Mouse (Mus musculus) midbrain, postnatal 0 days (tissue): ENCODE data around the gene Dcps. TPM values are rescaled to one million over a fixed set of nuclear protein-coding genes. Genes with fewer than 3 reads are reported as not detected.

Experiments used
- ATAC-seq: fragments of 200-750 bp; cut with Nextera tagmentation; 2 replicates; pipeline ENCODE4 v1.8.0; 2017; ENCODE audit warnings: moderate number of reproducible peaks, mild to moderate bottlenecking, moderate TSS enrichment, moderate library complexity; ENCODE audit not compliant: low FRiP score
- DNase-seq: peaks from one replicate; pipeline ENCODE4 v3.0.0-alpha.2; 2015; ENCODE audit warnings: low spot score
- H3K27ac ChIP-seq: fragments of 300-500 bp; sonication (generic); 2 replicates; pipeline ENCODE4 v1.5.1; 2014; ENCODE audit warnings: low read depth, mild to moderate bottlenecking, low read length, mixed read lengths
- H3K27me3 ChIP-seq: fragments of 300-500 bp; sonication (generic); 2 replicates; pipeline ENCODE4 v1.6.1; 2014; ENCODE audit warnings: low read length, control low read depth, mixed read lengths; ENCODE audit not compliant: insufficient read depth
- H3K36me3 ChIP-seq: fragments of 300-500 bp; sonication (generic); 2 replicates; pipeline ENCODE4 v1.6.1; 2014; ENCODE audit warnings: low read length, control low read depth, mixed read lengths; ENCODE audit not compliant: insufficient read depth
- H3K4me1 ChIP-seq: fragments of 300-500 bp; sonication (generic); 2 replicates; pipeline ENCODE4 v1.6.1; 2014; ENCODE audit warnings: mild to moderate bottlenecking, control low read depth, antibody characterized with exemption, low read length, mixed read lengths; ENCODE audit not compliant: insufficient read depth
- H3K4me2 ChIP-seq: fragments of 300-500 bp; sonication (generic); 2 replicates; pipeline ENCODE4 v1.6.1; 2014; ENCODE audit warnings: low read depth, mild to moderate bottlenecking, low read length, mixed read lengths; ENCODE audit not compliant: poor library complexity, severe bottlenecking
- H3K4me3 ChIP-seq: fragments of 300-500 bp; sonication (generic); 2 replicates; pipeline ENCODE4 v1.5.1; 2014; ENCODE audit warnings: low read depth, mild to moderate bottlenecking, low read length, moderate library complexity
- H3K9ac ChIP-seq: fragments of 300-500 bp; sonication (generic); replicated peaks from 2 replicates; pipeline ENCODE4 v1.6.1; 2014; ENCODE audit warnings: mild to moderate bottlenecking, low read length, moderate library complexity, mixed read lengths; ENCODE audit not compliant: poor library complexity, severe bottlenecking
- H3K9me3 ChIP-seq: fragments of 300-500 bp; sonication (generic); 2 replicates; pipeline ENCODE4 v1.6.1; 2016; ENCODE audit warnings: low read length, control low read depth
- CTCF ChIP-seq: IDR thresholded peaks from 2 replicates; pipeline ENCODE4 v1.5.1; 2016; ENCODE audit warnings: antibody characterized with exemption, mild to moderate bottlenecking
- WGBS: fragments of 180-500 bp; shearing (Covaris S2); extraction: QIAGEN DNeasy Blood & Tissue Kit; methylation state at CpG from one replicate; pipeline ENCODE4 v1.1.7; 2014; 5-methylcytosine and 5-hydroxymethylcytosine counted together
- polyA plus RNA-seq: library from polyadenylated mRNA; unstranded; fragments of >200 nt; fragmentation: Nextera tagmentation; extraction: Ambion mirVana; gene quantifications from 2 replicates; pipeline ENCODE4 v1.2.1, GENCODE M21; 2015
- total RNA-seq: library from RNA; depleted of rRNA; stranded (reverse); fragments of >200 nt; gene quantifications from 2 replicates; pipeline ENCODE4 v1.2.3, GENCODE M21; 2014

The Dcps gene
- total and polyA plus RNA-seq, 2 experiments from 2014 or later: 39.6 to 58.4 TPM

DNA sequence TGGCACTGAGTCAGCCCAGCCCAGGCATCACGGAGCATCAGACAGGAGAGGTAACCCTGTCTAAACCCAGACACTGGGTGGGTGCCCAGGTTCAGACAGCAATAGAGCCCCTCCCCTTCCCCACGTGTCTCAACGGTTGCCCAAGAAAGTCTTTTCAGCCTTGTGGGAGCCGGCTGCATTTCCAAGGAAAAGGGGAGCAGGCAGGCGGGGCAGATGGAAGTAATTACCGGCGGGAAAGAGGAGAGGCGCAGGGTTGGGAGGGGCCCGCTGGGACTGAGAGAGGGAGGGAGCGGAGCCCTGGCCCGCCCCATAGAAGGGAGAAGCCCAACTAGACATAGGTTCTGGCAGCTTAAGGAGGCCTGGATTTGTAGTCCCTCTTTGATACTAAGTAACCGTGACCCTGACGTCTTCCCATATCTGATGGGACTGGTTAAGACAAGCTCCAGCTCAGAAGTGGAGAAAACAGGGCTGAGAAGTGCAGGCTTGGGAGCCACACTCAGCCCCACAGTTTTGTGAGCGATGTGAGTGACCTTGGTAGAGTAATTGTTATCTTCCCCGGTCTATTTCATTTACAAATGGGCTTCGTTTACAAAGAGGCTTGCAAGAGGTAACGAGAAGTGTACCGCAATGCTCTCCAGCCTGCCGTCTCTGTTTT is 63.8 kb downstream of the Dcps start:
- no peak for TF ChIP-seq CTCF
- DNase-seq (no peak), ATAC-seq (no peak)
- Histone ChIP-seq H3K27me3 (no peaks in the 10 kb centered on the region), H3K9ac (no peak overlapping the region), H3K4me1 (peaks cover 6% of the 10 kb centered on the region), H3K4me2 (peak overlapping the region; percentile 12; the same call in 1 of the 2 replicates), H3K9me3 (no peaks in the 10 kb centered on the region), H3K36me3 (no peaks in the 10 kb centered on the region), H3K27ac (no peak overlapping the region), H3K4me3 (no peak overlapping the region)
- 35% methylated on average over 19 of the region's 19 CpGs for WGBS

GRCm38 (mm10) chr9:35111446-35111845 is 64.4 kb downstream of the Dcps start:
- Histone ChIP-seq H3K27ac (no peak overlapping the region), H3K36me3 (no peaks in the 10 kb centered on the region), H3K9me3 (no peaks in the 10 kb centered on the region), H3K4me1 (peaks cover 6% of the 10 kb centered on the region), H3K4me3 (no peak overlapping the region), H3K4me2 (no peak overlapping the region), H3K27me3 (no peaks in the 10 kb centered on the region), H3K9ac (no peak overlapping the region)
- no peak for TF ChIP-seq CTCF
- 85% methylated on average over 7 of the region's 7 CpGs for WGBS
- DNase-seq (no peak), ATAC-seq (no peak)

DNA sequence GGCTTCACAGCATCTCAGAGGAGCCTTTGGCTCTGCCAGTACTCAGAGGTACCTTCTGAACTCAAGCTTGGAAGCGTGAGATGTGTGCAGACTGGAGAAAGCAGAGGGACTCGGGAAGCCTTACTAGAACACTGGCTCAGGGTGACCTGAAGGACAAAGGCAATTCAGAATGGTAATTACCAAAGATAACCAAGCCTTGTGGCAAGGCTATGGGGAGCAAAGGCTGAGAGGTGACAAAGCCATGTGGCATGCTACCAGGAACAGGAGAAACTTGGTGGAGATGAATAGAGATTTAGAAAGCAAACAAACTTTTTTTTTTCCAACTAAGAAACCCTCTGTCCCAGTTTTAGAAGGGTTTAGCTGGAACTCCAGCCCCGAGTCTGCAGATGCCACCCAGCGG is 65.3 kb downstream of the Dcps start:
- ATAC-seq: no peak

DNA sequence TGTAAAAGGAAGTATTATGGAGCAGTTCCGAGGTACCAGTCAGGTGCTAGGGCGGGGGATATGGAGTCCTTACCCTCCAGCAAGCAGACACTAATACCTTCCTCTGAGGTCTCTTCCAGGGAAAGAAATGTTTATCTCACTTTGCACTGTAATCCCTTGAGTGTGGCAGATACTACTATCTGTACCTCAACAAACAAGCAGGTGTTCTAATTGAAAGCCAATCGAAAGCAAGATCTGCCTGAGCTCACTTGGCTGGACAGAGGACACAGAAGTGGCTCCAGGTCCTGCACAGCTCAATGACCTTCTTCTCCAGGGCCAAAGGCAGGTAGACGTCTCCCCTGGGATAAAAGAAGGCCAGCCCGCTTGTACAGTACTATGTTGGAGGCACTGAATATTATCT is 65.8 kb downstream of the Dcps start:
- no peaks in the 10 kb centered on the region for H3K9me3 ChIP-seq
- H3K36me3 ChIP-seq: no peaks in the 10 kb centered on the region
- H3K4me1 ChIP-seq: no peaks in the 10 kb centered on the region; the same call in 1 of the 2 replicates
- H3K27ac ChIP-seq: no peak overlapping the region
- DNase-seq: no peak
- no peak for ATAC-seq
- H3K4me3 ChIP-seq: no peak overlapping the region
- TF ChIP-seq CTCF: no peak
- H3K27me3 ChIP-seq: no peaks in the 10 kb centered on the region
- no peak overlapping the region for H3K9ac ChIP-seq
- H3K4me2 ChIP-seq: no peak overlapping the region
- 93% methylated on average over 5 of the region's 5 CpGs for WGBS

More for the DNA sequence above, 65.3 kb downstream of the Dcps start:
- H3K9me3 ChIP-seq: no peaks in the 10 kb centered on the region
- DNase-seq: no peak
- H3K9ac ChIP-seq: no peak overlapping the region
- TF ChIP-seq CTCF: no peak
- no peaks in the 10 kb centered on the region for H3K27me3 ChIP-seq
- H3K4me2 ChIP-seq: no peak overlapping the region
- H3K27ac ChIP-seq: no peak overlapping the region
- peaks cover under 1% of the 10 kb centered on the region; the same call in 1 of the 2 replicates for H3K4me1 ChIP-seq
- 82% methylated on average over 4 of the region's 4 CpGs for WGBS
- no peaks in the 10 kb centered on the region for H3K36me3 ChIP-seq
- H3K4me3 ChIP-seq: no peak overlapping the region

DNA sequence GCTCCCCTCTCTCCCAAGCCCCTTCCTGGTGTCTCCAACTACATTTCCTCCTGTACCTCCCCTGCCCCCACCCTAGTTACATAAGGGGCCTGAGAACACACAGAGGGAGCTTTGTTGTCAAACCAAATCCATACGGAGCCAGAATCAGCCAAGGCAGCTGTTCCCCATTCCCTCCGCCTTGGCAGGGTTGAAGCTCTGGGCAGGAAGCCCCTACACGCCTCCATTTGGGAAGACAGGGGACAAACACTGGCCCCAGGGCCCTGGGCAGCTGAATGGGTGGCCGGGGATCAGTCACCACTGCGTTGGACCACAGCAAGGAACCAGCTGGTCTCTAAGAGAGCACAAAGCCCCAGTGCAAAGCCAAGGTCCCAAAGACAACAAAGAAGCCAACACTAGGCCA is 66.9 kb downstream of the Dcps start:
- TF ChIP-seq CTCF: no peak
- H3K27me3 ChIP-seq: no peaks in the 10 kb centered on the region
- no peaks in the 10 kb centered on the region; the same call in 1 of the 2 replicates for H3K4me1 ChIP-seq
- H3K27ac ChIP-seq: no peak overlapping the region
- DNase-seq (peak; percentile 87), ATAC-seq (peak; percentile 81)
- WGBS: 52% methylated on average over 5 of the region's 5 CpGs
- no peak overlapping the region for H3K9ac ChIP-seq
- no peaks in the 10 kb centered on the region for H3K36me3 ChIP-seq
- no peaks in the 10 kb centered on the region for H3K9me3 ChIP-seq
- no peak overlapping the region for H3K4me2 ChIP-seq
- H3K4me3 ChIP-seq: no peak overlapping the region

DNA sequence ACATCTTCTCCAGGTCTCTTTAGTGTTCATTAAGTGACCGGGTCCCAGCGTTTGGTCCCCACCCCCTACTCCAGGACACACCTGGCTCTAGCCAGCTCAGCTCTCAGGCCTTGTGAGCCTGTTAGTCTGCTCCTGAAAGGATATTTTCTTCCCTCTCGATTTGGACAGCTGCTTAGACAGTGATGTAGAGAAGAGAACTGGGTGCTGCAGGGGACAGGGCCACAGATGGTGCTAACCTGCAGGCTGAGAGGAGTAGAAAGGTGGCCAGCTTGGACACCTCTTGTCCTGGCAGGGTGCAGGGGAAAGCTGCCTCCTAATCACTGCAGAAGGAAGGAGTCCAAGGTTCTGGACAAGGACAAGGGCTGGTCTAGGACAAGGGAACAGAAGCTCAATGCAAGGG is 67.8 kb downstream of the Dcps start:
- Histone ChIP-seq H3K4me3 (no peak overlapping the region), H3K4me1 (no peaks in the 10 kb centered on the region; the same call in 1 of the 2 replicates), H3K27ac (no peak overlapping the region), H3K9ac (no peak overlapping the region), H3K36me3 (no peaks in the 10 kb centered on the region), H3K27me3 (no peaks in the 10 kb centered on the region), H3K4me2 (no peak overlapping the region), H3K9me3 (no peaks in the 10 kb centered on the region)
- no peak for TF ChIP-seq CTCF
- DNase-seq: no peak
- WGBS: 84% methylated on average over 3 of the region's 3 CpGs
- no peak for ATAC-seq
